Mouse (Mus musculus) bone marrow macrophage, adult 2 months (primary cell): ENCODE data around the gene Znrf4.

Source experiments
- CTCF ChIP-seq: IDR thresholded peaks from 2 replicates; pipeline ENCODE4 v1.5.1; 2012; ENCODE audit warnings: low read depth, mild to moderate bottlenecking, low read length, moderate library complexity
- POLR2A ChIP-seq: IDR thresholded peaks from 2 replicates; pipeline ENCODE4 v1.6.1; 2012; ENCODE audit warnings: mild to moderate bottlenecking, low read depth, low read length, borderline replicate concordance

DNA sequence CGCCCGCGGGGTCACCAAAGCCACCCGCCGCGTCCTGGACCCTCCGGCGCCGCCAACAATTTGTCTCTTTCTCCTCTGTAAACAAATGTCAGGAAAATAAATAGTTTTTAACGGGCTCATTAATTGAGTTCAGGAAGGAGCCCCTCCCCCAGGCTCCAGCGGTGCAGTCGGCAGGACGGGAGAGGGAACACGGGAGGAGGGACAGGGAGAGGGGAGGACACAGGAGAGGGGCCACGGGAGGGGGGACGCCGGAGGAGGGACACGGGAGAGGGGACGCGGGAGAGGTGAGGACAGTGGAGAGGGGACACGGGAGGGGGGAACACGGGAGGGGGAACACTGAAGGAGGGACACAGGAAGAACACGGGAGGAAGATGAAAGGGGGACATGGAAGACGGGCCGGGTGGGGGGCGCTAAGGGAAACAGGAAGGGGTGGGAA is 42.2 kb downstream of the Znrf4 start:
- TF ChIP-seq CTCF (no peak), POLR2A (no peak)
